Mouse (Mus musculus): ENCODE measurements at regions not wholly inside any gene's neighbourhood (a gene's known extent, or its start where the extent isn't known, plus 50 kb on each side); places are given as distances from the start of the nearest gene placed in this dataset.

GRCm38 (mm10) chr8:96340702-96341101 lies 452.4 kb upstream of the Got2 start:
- Histone ChIP-seq H3K27me3 (replicated peaks) (no peaks in the 10 kb centered on the region), H3K36me3 (no peaks in the 10 kb centered on the region), H3K9me3 (replicated peaks) (no peaks in the 10 kb centered on the region), H3K4me1 (no peaks in the 10 kb centered on the region), H3K4me2 (no peak overlapping the region), H3K9ac (replicated peaks) (no peak overlapping the region), H3K4me3 (replicated peaks) (no peak overlapping the region), H3K27ac (replicated peaks) (no peak overlapping the region)
- no peak for ATAC-seq (ENCODE audit: low FRiP score)
- WGBS, result 75% methylated on average over 3 of the region's 3 CpGs

- ATAC-seq (ENCODE audit: low FRiP score), result no peak
- no peak overlapping the region for H3K4me3 ChIP-seq (replicated peaks)
- H3K9me3 ChIP-seq (replicated peaks), result no peaks in the 10 kb centered on the region
- no peaks in the 10 kb centered on the region for H3K4me1 ChIP-seq
- no peaks in the 10 kb centered on the region for H3K36me3 ChIP-seq
- no peak overlapping the region for H3K4me2 ChIP-seq
- WGBS, result 72% methylated on average over 5 of the region's 5 CpGs
- H3K27me3 ChIP-seq (replicated peaks), result no peaks in the 10 kb centered on the region
- no peak overlapping the region for H3K9ac ChIP-seq (replicated peaks)
- no peak overlapping the region for H3K27ac ChIP-seq (replicated peaks)
Observed at GRCm38 (mm10) chr8:96318367-96318766, 430.0 kb upstream of the Got2 start.

DNA sequence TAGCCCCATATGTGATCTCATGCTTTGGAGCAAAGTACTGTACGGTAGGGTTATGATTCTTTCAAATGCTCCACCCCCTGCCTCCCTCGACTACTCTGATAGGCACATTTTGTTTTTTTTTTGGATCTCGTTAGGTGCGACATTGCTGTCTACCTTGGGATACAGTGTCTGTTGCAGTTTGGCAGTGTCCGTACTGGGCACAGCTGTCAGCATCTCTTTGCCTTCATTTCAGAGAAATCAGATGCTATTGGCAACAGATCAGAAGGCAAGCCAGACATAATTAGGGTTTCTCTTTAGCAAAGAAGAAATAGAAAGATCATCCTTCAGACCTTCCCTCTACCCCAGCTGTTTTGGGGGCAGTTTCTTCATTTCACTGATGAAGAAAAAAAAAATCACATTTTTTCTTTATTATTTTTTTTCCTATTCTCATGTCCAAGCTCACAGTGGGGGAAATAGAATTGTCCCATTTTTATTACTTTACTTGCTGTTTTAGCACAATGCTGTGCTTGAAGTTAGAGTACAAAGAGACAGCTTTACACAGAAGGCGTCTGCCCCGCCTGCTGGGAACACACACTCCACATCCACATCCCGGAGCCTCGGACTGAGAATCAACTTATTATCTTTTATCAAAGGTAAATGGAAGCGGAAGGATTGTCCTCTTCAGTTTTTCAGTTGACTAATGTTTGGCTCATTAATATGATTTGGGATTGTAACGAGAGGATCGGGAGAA lies 420.8 kb upstream of the Got2 start:
- no peaks in the 10 kb centered on the region for H3K27me3 ChIP-seq (replicated peaks)

GRCm38 (mm10) chr8:96296643-96297042 lies 408.3 kb upstream of the Got2 start:
- no peaks in the 10 kb centered on the region for H3K36me3 ChIP-seq
- H3K9ac ChIP-seq (replicated peaks), result no peak overlapping the region
- no peaks in the 10 kb centered on the region for H3K9me3 ChIP-seq (replicated peaks)
- no peaks in the 10 kb centered on the region for H3K27me3 ChIP-seq (replicated peaks)
- H3K4me2 ChIP-seq, result no peak overlapping the region
- H3K4me1 ChIP-seq, result no peaks in the 10 kb centered on the region
- H3K27ac ChIP-seq (replicated peaks), result no peak overlapping the region
- WGBS, result 37% methylated on average over 4 of the region's 4 CpGs
- no peak overlapping the region for H3K4me3 ChIP-seq (replicated peaks)
- ATAC-seq (ENCODE audit: low FRiP score), result no peak

More for the DNA sequence above, 420.8 kb upstream of the Got2 start:
- no peaks in the 10 kb centered on the region for H3K4me1 ChIP-seq
- no peaks in the 10 kb centered on the region for H3K9me3 ChIP-seq (replicated peaks)
- 62% methylated on average over 12 of the region's 12 CpGs for WGBS
- ATAC-seq (ENCODE audit: low FRiP score), result no peak
- H3K4me3 ChIP-seq (replicated peaks), result no peak overlapping the region
- no peak overlapping the region for H3K9ac ChIP-seq (replicated peaks)
- H3K4me2 ChIP-seq, result no peak overlapping the region
- H3K36me3 ChIP-seq, result no peaks in the 10 kb centered on the region
- H3K27ac ChIP-seq (replicated peaks), result no peak overlapping the region

GRCm38 (mm10) chr8:96290740-96291139 lies 402.4 kb upstream of the Got2 start:
- Histone ChIP-seq H3K27me3 (replicated peaks) (no peaks in the 10 kb centered on the region), H3K9ac (replicated peaks) (no peak overlapping the region), H3K4me2 (no peak overlapping the region), H3K9me3 (replicated peaks) (no peaks in the 10 kb centered on the region), H3K36me3 (no peaks in the 10 kb centered on the region), H3K27ac (replicated peaks) (no peak overlapping the region), H3K4me3 (replicated peaks) (no peak overlapping the region), H3K4me1 (peaks cover 5% of the 10 kb centered on the region)
- no peak for ATAC-seq (ENCODE audit: low FRiP score)

DNA sequence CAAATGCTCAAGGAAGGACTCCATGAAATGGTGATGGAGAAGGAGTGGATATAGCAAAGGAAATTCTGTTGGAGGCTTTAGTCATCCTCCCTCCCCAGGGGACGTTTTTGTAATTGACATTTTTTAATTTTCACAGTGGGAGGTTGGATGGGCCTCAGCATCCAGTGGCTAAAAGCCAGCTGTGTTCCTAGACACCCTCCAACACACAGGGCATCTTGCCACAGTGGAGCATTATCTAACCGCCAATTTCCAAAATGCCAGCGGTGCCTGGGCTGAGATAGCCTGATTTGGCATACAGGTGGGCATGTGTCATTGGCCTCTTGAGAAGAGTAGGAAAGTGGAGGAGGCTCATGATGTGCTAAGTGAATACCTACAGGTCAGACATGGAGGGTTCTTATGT lies 401.2 kb upstream of the Got2 start:
- Histone ChIP-seq H3K4me1 (peaks cover 5% of the 10 kb centered on the region), H3K27ac (replicated peaks) (peak overlapping the region; percentile 54; the same call in 1 of the 2 replicates), H3K9ac (replicated peaks) (no peak overlapping the region), H3K36me3 (no peaks in the 10 kb centered on the region), H3K27me3 (replicated peaks) (no peaks in the 10 kb centered on the region), H3K4me2 (no peak overlapping the region), H3K4me3 (replicated peaks) (no peak overlapping the region), H3K9me3 (replicated peaks) (no peaks in the 10 kb centered on the region)
- ATAC-seq (ENCODE audit: low FRiP score), result peak; percentile 24; the same call in 1 of the 2 replicates
- 23% methylated on average over 3 of the region's 3 CpGs for WGBS

DNA sequence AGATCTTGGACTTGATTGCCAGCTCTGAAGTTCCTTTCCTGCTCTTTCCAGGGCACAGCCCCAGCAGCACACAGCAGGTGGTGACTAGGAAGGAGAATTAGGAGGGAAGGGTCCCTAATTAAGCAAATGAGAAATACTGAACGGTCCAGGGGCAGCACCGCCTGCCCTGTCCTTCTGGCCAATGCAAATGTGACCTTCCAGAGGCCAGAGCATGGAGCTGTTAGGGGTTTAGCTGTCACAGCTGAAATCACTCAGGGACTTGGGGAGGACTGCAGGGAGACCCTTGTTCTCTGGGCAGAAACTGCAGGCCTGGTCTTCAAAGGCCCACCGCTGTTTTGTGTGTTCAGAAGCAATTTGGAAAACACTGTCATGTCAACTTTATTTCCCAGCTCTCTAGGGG lies 400.2 kb upstream of the Got2 start:
- H3K4me1 ChIP-seq, result peaks cover 5% of the 10 kb centered on the region
- H3K36me3 ChIP-seq, result no peaks in the 10 kb centered on the region
- no peak overlapping the region for H3K4me3 ChIP-seq (replicated peaks)
- no peaks in the 10 kb centered on the region for H3K27me3 ChIP-seq (replicated peaks)
- no peak for ATAC-seq (ENCODE audit: low FRiP score)
- H3K9me3 ChIP-seq (replicated peaks), result no peaks in the 10 kb centered on the region
- no peak overlapping the region for H3K27ac ChIP-seq (replicated peaks)
- WGBS, result 14% methylated on average over 3 of the region's 3 CpGs
- no peak overlapping the region for H3K4me2 ChIP-seq
- no peak overlapping the region for H3K9ac ChIP-seq (replicated peaks)

- no peaks in the 10 kb centered on the region for H3K9me3 ChIP-seq (replicated peaks)
- H3K4me1 ChIP-seq, result peaks cover 5% of the 10 kb centered on the region; the same call in 1 of the 2 replicates
- ATAC-seq (ENCODE audit: low FRiP score), result no peak
- 16% methylated on average over 4 of the region's 4 CpGs for WGBS
- no peak overlapping the region for H3K4me3 ChIP-seq (replicated peaks)
- no peak overlapping the region for H3K4me2 ChIP-seq
- no peak overlapping the region for H3K9ac ChIP-seq (replicated peaks)
- no peak overlapping the region; the same call in 1 of the 2 replicates for H3K27ac ChIP-seq (replicated peaks)
- H3K27me3 ChIP-seq (replicated peaks), result no peaks in the 10 kb centered on the region
- no peaks in the 10 kb centered on the region for H3K36me3 ChIP-seq
Observed at GRCm38 (mm10) chr8:96277479-96278138, 389.3 kb upstream of the Got2 start.

DNA sequence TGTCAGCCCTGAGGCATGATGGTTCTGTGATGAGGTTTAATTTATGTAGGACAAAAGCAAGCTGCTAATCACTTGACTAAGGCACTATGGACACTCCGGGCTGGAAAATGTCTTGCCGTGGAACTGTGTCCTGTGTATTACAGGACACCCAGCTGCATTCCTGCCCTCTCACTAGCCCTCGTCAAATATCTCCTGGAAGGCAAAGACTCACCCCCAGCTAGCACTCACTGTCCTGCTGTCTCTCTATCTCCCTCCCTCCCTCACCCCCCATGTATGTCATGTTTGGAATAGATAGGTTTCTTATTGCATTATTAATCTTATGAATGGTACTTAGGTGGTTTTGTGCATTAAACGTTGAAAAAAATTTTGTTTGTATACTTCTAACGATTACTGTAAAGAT lies 388.7 kb upstream of the Got2 start:
- Histone ChIP-seq H3K4me1 (peaks cover 5% of the 10 kb centered on the region; the same call in 1 of the 2 replicates), H3K4me2 (no peak overlapping the region), H3K27ac (replicated peaks) (no peak overlapping the region), H3K36me3 (no peaks in the 10 kb centered on the region), H3K9me3 (replicated peaks) (no peaks in the 10 kb centered on the region), H3K4me3 (replicated peaks) (no peak overlapping the region), H3K27me3 (replicated peaks) (no peaks in the 10 kb centered on the region), H3K9ac (replicated peaks) (no peak overlapping the region)
- ATAC-seq (ENCODE audit: low FRiP score), result no peak
- 34% methylated on average over 5 of the region's 5 CpGs for WGBS

GRCm38 (mm10) chr8:96256294-96256693 lies 367.9 kb upstream of the Got2 start:
- peaks cover 11% of the 10 kb centered on the region for H3K4me1 ChIP-seq
- H3K4me2 ChIP-seq, result 0 out of 2 replicates have a peak overlapping the region, but pooled peaks have one; percentile 9
- H3K36me3 ChIP-seq, result no peaks in the 10 kb centered on the region
- WGBS, result 61% methylated on average over 5 of the region's 5 CpGs
- H3K9ac ChIP-seq (replicated peaks), result no peak overlapping the region
- no peak for ATAC-seq (ENCODE audit: low FRiP score)
- H3K27ac ChIP-seq (replicated peaks), result no peak overlapping the region
- no peak overlapping the region for H3K4me3 ChIP-seq (replicated peaks)
- no peaks in the 10 kb centered on the region for H3K27me3 ChIP-seq (replicated peaks)
- H3K9me3 ChIP-seq (replicated peaks), result no peaks in the 10 kb centered on the region

DNA sequence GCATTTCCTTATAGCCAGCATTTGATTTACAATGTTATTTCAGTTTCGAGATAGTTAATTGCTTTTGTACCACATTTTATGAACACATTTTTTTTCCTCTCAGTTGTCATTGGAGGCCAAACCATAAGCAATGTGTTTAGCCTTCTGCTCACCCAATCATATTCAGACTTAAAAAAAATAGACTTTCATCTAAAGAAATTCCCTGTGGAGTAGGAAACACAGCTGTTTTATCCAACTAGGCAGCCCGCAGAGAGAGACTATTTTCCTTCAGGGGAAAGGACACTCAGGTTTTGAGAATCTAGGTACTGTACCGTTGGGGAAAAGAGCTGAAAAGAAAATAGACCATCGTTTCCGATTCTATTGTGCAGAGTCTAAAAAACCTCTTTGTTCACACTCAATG lies 367.5 kb upstream of the Got2 start:
- Histone ChIP-seq H3K4me1 (peaks cover 11% of the 10 kb centered on the region), H3K27ac (replicated peaks) (no peak overlapping the region), H3K36me3 (no peaks in the 10 kb centered on the region), H3K4me3 (replicated peaks) (no peak overlapping the region), H3K27me3 (replicated peaks) (no peaks in the 10 kb centered on the region), H3K9ac (replicated peaks) (no peak overlapping the region), H3K9me3 (replicated peaks) (no peaks in the 10 kb centered on the region), H3K4me2 (0 out of 2 replicates have a peak overlapping the region, but pooled peaks have one; percentile 9)
- ATAC-seq (ENCODE audit: low FRiP score), result no peak
- 22% methylated on average over 5 of the region's 5 CpGs for WGBS

DNA sequence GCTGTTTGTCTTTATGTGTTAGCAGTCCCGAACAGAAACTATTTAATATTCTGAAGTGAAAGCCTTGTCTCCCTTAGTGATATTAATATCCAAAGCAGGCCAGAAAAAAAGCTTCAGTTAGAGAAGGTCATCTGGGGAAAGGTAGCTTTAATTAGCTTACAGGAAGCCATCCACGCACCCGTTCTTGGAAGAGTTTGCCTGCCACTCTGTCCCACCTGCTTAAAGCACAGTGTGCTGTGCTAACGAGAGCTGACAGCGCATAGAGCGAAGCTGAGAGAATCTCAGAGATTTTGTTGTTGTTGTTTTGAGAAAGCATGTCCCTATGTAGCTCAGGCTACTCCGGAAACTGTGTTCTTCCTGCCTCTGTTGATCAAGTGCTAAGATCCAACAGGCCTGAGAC lies 357.7 kb upstream of the Got2 start:
- Histone ChIP-seq H3K4me3 (replicated peaks) (no peak overlapping the region), H3K36me3 (no peaks in the 10 kb centered on the region), H3K27me3 (replicated peaks) (no peaks in the 10 kb centered on the region), H3K27ac (replicated peaks) (no peak overlapping the region), H3K4me2 (no peak overlapping the region), H3K9me3 (replicated peaks) (no peaks in the 10 kb centered on the region), H3K9ac (replicated peaks) (no peak overlapping the region), H3K4me1 (peaks cover 6% of the 10 kb centered on the region)
- WGBS, result 66% methylated on average over 7 of the region's 7 CpGs
- ATAC-seq (ENCODE audit: low FRiP score), result no peak
